Mouse (Mus musculus): ENCODE measurements at regions not wholly inside any gene's neighbourhood (a gene's known extent, or its start where the extent isn't known, plus 50 kb on each side); places are given as distances from the start of the nearest gene placed in this dataset.

DNA sequence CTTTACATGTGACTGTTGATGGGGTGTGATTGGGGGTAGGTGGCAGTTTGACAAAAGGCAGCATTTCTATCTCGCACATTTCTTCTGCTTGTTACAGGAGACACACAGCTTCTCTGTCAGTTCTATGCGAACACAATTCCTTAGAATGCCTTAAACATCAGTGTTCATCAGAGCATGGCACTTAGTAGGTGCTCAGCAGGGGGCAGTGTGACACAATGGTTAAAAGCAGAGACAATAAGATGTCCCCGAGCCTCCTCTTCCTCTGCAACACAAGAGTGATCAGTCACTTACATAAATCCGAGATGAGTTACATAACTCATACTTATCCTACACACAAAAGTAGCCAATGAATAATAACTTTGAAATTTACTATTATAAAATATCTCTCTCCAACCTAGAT is 688.1 kb downstream of the Gm826 start:
- peak in 1 of 2 experiments; percentile 11 for DNase-seq (ENCODE audit: low spot score in 2 of 2)

- DNase-seq (ENCODE audit: low spot score in 2 of 2), result no peak
Measured at GRCm38 (mm10) chr2:159646595-159646994, 687.4 kb downstream of the Gm826 start.

DNA sequence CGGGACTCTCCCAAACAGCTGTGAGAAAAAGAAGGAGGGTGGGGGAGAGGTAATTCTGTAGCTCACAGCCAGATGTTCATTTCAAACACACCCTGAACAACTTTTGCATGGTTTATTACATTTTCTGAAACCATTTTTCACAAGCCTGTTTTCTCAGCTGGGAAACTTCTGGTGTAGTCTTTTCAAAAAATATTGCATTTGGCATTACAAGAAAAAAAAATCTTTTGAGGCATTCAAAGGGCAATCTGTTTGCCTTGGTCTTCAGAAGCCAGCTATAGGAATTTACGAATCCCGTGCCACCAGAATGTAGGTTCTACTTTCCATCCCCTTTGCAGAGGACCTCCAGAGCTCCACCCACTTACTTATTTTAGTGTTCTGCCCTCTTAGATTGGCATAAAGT is 681.7 kb downstream of the Gm826 start:
- no peak for DNase-seq (ENCODE audit: low spot score in 2 of 2)

GRCm38 (mm10) chr2:159676845-159677244 is 657.1 kb downstream of the Gm826 start:
- DNase-seq (ENCODE audit: low spot score in 2 of 2), result no peak

DNA sequence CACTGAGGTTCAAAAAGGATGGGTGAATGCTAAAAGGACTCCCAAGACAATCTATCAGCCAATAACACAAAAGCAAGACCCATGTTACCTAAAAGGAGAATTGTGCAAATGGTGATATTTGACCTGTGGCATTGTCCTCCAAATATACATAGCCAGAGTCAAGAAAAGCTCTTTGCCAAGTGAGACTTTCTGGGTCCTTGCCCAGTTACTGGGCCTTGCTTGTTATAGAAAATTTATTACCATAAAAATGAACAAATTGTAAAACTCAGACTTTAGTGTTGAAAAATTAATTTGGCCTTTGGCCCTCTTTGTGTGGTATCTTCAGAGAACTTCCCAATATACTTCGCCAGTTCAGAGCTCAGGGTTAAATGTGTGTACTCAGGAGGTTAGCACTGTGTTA is 653.3 kb downstream of the Gm826 start:
- DNase-seq (ENCODE audit: low spot score in 2 of 2), result no peak

DNA sequence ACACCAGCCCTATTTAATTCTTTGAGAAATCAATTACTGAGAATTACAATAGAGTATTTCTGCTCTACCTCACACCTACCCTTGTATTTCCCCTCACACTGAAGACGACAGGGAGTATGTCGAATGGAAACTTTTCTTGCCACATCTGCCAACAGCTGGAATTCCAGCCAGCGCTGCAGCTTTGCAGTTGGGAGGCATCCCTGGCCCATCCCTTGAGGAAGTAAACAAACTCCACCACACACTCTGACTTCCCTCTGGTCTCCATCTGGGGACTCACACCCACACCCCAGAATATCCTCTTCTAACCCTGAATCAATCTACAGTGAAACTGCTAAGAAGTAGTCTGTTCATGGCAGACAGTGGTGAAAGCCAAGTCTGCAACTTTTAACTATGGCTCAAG is 630.9 kb downstream of the Gm826 start:
- no peak for DNase-seq (ENCODE audit: low spot score in 2 of 2)

DNA sequence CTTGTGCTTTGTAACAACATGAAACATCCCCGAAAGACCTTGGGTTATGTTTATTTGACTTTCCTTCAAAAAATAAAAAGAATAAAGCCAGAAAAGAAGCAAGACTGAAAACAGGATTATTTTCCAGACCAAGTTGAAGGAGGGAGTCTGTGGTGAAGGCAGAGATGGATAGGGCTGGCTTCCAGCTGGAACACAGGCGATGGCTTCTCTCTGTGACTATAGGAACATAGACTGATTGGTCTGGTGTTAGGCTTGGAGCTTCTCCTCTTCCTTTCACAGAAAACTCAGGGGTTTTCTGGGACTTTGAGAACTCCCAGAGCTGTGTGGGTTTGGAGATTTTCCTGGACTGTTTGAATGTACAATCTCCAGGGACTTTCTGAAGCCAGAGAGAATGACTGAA is 625.8 kb downstream of the Gm826 start:
- DNase-seq (ENCODE audit: low spot score in 2 of 2), result no peak

GRCm38 (mm10) chr2:159714633-159715032 is 619.3 kb downstream of the Gm826 start:
- DNase-seq (ENCODE audit: low spot score in 2 of 2), result no peak

GRCm38 (mm10) chr2:159718738-159719137 is 615.2 kb downstream of the Gm826 start:
- DNase-seq (ENCODE audit: low spot score in 2 of 2), result no peak

GRCm38 (mm10) chr2:159725158-159726076 is 608.5 kb downstream of the Gm826 start:
- no peak for DNase-seq (ENCODE audit: low spot score in 2 of 2)

GRCm38 (mm10) chr2:159729301-159729700 is 604.7 kb downstream of the Gm826 start:
- no peak for DNase-seq (ENCODE audit: low spot score in 2 of 2)

- DNase-seq (ENCODE audit: low spot score in 2 of 2), result no peak
Measured at GRCm38 (mm10) chr2:159730221-159730620, 603.7 kb downstream of the Gm826 start.

- DNase-seq (ENCODE audit: low spot score in 2 of 2), result no peak
Measured at GRCm38 (mm10) chr2:159731305-159731704, 602.7 kb downstream of the Gm826 start.

- DNase-seq (ENCODE audit: low spot score in 2 of 2), result no peak
Measured at GRCm38 (mm10) chr2:159732413-159732812, 601.5 kb downstream of the Gm826 start.

GRCm38 (mm10) chr2:159734576-159734975 is 599.4 kb downstream of the Gm826 start:
- no peak for DNase-seq (ENCODE audit: low spot score in 2 of 2)

DNA sequence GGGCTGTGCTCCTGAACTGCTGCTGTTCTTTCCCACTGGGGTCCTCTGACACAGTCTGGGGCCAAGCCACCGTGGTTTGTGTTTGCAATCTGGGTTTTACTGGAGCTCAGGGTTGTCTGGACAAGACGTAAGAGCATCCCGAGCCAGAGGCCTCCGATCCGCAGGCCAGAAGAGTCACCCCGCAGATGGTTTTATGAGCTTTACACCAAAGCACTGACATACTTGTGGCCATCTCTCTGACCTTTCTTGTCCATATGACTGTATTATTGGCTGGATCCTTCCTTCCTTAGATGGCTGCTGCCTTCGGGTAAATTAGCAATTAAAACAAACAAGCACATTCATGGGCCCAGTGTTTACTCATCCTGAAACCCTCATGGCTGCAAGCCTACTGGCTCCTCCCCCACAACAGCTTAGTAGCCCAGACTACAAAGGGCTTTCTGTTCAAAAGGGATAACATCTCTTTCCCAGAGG is 578.4 kb downstream of the Gm826 start:
- DNase-seq (ENCODE audit: low spot score in 2 of 2), result peak; percentile 7 to 46

- DNase-seq (ENCODE audit: low spot score in 2 of 2), result no peak
Measured at GRCm38 (mm10) chr2:159760806-159761205, 573.2 kb downstream of the Gm826 start.

GRCm38 (mm10) chr2:159763115-159763514 is 570.8 kb downstream of the Gm826 start:
- DNase-seq (ENCODE audit: low spot score in 2 of 2), result no peak

Measured in frontal cortex, postnatal 36 days (tissue).